Mouse (Mus musculus) liver (tissue): ENCODE data around the gene Slc4a2.
A peak's percentile ranks its signal among the peaks of the same experiment; 100 is the strongest.

Source experiments
- DNase-seq: peaks from one replicate; pipeline ENCODE4 v3.0.0-alpha.2; 2020; ENCODE audit warnings: mixed read lengths

Slc4a2 gene

DNA sequence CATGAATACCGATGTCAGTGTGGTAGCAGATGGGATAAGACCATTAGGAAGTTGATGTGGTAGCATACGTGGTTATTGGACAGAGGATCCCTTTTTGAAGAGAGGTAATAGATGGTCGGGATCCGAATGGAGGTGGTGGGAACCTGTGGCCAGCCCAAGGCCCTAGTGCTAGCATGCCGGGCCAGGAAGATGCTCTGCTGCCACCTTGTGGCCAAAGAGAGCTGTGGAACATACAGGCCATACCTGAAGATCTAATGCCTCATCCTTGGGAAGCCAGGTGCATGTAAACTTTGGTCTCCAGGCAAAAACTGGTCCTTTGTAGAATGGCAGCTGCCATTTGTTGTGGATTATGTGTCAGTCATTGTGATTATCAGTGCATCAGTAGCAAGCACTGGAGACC is 47.0 kb downstream of the Slc4a2 start:
- DNase-seq, result peak; percentile 83

DNA sequence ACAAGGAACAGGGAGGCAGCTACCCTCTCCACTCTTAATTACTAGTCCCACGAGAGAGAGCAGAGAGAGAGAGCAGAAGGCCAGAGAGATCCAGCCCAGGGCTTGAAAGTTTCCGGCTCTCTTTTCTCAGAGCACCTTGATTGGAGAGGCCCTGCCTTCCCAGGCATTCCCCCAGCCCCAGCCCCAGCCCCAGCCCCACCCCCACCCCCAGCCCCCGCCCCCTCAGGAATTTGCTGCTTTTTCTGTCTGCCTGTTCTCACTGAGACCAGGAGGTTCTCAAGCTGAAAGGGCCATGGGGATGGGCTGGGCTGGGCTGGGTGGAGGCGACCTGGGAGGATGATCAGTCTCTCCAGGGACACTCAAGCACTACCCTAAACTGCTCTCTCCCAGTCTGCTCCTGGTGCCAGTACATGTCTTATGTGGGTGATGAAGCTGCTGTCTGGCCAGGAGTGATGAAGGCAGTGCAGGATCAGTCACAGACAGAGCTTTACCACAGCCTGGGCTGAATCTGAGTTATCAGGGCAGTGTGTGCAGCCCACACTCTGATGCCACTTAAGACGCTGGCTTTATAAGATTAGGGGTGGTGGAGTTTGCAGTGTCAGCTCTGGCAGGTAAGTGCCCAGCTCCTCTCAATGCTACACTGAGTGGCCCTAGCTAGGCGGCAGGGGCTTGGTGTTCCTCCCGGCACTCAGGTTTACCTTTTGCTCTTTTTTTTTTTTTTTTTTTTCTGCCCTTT is 49.4 kb downstream of the Slc4a2 start:
- no peak for DNase-seq

- no peak for DNase-seq
These were observed 50.5 kb downstream of the Slc4a2 start for GRCm38 (mm10) chr5:24474025-24474722.

DNA sequence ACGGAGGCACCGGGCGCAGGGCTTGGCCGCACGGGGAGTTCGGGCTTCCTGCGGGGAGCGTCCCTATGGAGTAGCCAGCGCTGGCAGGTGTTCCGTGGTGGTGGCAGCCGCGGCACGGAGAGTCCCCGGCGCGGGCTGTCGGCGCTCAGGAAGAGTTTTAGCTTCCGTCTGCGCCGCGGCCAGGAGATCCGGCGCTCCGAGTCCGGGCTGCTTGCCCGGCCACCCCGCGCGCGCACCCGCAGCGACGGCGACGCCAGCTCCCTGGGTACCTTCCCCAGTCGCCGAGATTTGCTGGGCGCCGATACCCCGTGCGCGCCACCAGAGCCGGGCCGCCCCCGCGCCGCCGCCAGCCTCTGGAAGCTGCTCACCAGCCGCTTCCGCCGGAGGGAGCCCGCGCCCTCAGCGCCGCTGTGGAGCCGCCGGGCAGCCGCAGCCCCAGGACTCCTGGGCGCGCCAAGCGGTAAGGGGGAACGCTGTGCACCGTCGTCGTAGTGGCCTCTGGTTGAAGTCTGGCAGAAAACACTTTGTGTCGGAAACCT is 51.2 kb downstream of the Slc4a2 start:
- DNase-seq, result peak; percentile 39

GRCm38 (mm10) chr5:24475476-24476241 is 52.0 kb downstream of the Slc4a2 start:
- no peak for DNase-seq

- no peak for DNase-seq
These were observed 54.3 kb downstream of the Slc4a2 start for GRCm38 (mm10) chr5:24477909-24478308.

DNA sequence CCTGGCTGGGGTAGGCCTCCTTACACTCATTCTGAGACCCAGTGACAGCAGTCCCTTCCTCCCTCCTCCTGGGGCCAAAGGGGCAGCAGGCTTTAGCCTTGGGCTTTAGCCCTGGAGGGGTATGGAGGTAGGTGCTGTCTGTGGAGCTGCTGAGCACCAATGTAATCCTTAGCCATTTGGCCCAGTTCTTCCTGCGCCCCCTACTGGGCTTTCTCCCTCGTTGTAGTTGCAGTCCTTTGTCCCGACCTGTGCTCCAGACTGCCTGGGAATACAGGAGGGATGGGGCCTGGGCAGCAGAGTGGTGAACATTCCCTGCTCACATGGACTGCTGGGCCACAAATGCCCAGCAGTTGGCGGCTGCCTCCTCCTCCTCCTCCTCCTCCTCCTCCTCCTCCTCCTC is 58.0 kb downstream of the Slc4a2 start:
- DNase-seq, result peak; percentile 75

- DNase-seq, result peak; percentile 54
These were observed 58.8 kb downstream of the Slc4a2 start for GRCm38 (mm10) chr5:24482247-24483079.

- peak; percentile 65 for DNase-seq
These were observed 59.7 kb downstream of the Slc4a2 start for GRCm38 (mm10) chr5:24483326-24483725.

DNA sequence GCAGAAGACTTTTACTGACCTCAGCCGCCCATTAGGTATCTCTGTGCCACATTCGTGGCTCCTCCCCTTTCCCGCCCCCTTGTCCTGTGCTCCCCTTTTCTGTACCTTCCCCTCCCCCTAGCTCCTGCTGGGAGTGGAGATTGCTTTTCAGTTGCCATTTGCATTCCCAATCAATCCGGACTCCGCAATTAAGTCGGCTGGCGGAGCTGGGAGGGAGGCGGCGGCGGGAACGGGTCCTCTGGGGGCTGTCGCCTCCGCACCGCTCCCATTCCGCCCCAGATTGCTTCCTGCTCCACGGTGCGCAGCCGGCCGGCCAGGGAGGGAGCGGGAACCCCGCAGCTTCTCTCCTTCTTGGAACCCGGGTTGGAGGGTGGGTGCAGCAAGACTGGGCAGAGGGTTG is 61.3 kb downstream of the Slc4a2 start:
- peak; percentile 45 for DNase-seq

DNA sequence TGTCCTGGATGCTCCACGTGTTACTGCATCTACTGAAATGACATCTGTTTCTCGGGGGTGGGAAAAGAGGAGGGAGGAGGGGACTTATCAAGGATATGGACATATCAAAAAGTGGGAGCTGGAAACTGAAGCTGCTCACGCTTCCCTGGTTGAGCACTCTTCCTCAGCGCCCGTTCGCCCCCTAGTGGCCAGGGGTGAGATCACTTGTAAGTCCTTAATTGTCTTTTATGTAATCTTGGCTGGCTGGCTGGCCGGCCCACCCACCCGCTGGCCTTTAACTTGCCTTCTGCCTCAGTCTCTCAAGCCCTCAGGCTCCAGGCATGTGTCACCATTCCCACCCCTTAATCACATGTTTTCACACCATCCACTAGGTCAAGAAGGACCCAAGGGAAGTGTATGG is 62.5 kb downstream of the Slc4a2 start:
- peak; percentile 86 for DNase-seq

- no peak for DNase-seq
These were observed 63.1 kb downstream of the Slc4a2 start for GRCm38 (mm10) chr5:24486738-24487137.

GRCm38 (mm10) chr5:24490413-24490920 is 66.8 kb downstream of the Slc4a2 start:
- no peak for DNase-seq
